Mouse (Mus musculus) testis, postnatal 10 days (tissue): Measurements from ENCODE around the gene Arhgap8.
"Not testable (repeated sequence)": the region's sequence is repeated elsewhere in the genome, so short reads cannot be mapped to it uniquely, and the experiment has no call there.

Source experiments
- DNase-seq: peaks from one replicate; pipeline ENCODE4 v3.0.0; 2021; ENCODE audit warnings: low spot score

Arhgap8 gene

DNA sequence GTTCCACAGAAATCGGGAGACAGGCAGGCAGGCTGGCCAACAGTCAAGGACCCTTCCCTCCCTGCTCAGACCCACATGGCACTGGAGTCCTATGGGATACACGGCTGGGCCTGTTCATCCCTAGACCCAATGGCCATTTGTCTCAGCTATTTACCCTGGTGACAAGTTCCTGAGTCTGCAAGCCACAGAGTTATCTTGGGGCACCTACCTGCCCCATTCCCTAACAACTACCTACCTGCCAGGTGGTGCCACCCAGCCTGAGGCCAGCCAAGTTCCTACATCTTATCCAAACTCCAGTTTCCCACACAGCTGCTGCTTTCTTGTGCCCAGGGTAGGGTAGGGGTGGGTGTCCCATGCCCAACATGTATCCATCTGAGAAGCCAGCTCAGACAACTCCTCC is 21.7 kb upstream of the Arhgap8 start:
- no peak for DNase-seq

DNA sequence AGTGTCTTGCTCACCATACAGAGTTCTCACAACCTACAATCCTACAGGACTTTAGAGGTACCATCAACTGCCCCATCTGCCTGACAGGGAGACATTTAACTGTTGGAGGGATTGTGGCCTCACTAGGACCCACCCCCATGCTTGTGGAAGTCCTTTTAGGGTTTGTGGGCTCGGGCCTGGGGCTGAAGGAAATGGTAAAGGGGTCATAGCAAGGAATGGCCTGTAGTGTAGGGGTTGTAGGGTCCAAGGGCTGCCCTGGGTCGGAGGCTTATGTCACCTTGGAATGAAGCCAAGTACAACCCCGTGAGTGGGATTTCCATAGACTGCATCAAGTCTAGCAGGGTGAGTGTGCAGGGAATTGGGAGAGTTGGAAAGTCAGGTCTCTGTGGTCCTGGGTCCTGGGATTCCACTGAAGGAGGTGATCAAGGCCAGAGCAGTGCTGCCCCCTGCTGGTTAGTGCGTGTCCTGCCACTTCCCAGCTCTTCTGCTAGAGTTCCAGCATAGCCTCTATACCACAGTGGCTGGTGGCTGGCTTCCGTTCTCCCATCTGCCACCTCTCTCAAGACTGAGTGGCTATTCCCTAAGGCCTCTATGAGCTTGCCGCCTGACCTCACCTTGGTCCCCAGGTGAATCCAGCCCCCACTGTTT is 19.6 kb upstream of the Arhgap8 start:
- DNase-seq: peak; percentile 88

DNA sequence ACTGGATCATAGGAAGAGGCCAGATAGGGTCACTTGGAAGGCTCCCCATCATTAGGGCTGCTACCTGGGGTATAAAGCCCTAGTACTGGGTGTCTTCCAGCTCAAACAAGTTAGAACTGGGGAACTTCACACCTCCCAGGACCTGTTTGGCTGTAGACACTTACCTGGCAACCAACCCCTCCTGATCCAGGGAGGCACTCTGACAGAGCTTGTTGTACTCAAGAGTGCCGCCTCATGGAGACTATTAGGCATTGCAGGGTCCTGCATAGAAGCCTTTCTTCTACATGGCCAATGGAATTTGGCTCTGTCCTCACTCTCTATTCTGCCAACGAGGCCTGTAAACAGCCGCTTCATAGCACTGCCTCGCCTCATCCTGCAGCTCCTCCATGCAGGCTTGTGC is 17.9 kb upstream of the Arhgap8 start:
- DNase-seq: no peak

DNA sequence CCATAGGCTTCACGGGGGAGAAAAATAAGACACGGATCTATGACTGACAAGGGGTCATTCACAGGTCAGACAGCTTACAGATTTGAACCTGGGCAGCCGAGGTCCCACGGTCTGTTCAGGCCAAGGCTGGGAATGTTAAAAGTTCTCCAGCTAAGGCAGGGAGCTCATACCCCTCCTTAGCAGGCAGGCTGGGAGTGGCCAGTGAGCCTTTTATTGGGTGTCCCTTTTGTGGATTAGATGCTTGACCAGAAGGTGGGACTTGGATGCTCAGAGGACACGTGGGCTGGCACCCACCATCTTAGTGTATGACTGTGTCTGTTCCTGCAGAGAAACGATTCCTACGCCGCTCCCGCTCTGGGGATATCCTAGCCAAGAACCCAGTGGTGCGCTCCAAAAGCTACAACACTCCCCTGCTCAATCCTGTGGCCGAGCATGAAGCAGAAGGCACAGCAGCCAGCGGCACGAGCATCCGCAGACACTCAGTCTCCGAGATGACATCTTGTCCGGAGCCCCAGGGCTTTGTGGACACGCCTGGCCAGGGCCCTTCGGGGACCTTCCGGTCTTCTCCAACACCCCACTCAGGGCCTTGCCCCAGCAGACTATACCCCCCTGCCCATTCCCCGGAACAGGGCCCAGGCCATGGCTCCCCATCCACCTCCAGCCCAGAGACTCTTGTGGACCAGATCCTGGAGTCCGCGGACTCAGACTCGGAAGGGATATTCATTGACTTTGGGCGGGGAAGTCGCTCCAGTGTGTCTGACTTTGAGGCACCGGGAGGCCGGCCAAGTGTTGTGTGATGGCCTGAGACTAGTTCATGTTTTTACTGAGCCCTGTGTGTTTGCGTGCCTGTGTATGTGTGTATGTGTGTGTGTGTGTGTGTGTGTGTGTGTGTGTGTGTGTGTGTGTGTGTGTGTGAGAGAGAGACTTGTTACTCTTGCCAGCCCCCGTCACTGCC is 17.2 kb upstream of the Arhgap8 start:
- DNase-seq: no peak

DNA sequence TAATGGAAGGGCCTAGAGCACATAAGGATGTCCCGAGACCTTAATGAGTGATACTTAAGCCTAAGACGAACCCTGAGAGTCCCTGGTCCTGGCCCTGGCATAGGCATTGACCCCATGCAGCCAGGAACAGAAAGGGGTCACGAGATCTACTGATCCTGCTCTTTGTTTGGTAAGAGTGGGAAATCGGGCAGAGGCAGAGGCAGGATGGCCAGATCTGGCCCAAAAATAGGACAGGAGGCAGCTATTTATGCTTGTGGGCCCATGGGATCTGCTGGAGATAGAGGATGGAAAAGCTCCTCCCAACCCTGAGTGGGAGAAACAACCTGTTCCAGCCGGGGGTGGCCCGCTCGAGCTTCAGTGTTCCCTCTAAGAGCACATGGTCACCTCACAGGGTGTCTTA is 15.9 kb upstream of the Arhgap8 start:
- no peak for DNase-seq

DNA sequence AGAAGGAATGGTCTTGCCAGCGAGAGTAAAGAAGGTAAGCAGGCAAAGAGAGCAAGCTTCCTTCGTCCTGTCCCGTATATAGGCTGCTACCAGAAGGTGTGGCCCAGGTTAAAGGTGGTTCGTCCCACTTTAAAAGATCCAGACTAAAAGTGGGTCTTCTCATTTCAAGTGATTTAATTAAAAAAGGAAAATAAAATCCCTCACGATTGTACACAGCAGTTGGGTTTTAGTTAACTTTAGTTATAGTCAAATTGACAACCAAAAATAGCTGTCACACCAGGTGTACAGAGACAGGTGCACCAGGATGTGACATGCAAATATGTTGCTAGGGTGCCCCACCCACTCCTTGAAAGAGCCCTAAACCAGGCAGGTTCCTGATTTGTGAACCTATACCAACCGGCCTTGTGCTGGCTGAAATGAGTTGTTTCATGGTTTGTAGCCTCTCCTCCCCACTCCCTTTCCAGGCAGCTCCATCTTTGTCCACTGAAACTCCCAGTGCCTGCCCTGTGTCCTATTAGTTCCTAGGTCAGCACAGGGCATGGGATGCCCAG is 14.4 kb upstream of the Arhgap8 start:
- no peak for DNase-seq

DNA sequence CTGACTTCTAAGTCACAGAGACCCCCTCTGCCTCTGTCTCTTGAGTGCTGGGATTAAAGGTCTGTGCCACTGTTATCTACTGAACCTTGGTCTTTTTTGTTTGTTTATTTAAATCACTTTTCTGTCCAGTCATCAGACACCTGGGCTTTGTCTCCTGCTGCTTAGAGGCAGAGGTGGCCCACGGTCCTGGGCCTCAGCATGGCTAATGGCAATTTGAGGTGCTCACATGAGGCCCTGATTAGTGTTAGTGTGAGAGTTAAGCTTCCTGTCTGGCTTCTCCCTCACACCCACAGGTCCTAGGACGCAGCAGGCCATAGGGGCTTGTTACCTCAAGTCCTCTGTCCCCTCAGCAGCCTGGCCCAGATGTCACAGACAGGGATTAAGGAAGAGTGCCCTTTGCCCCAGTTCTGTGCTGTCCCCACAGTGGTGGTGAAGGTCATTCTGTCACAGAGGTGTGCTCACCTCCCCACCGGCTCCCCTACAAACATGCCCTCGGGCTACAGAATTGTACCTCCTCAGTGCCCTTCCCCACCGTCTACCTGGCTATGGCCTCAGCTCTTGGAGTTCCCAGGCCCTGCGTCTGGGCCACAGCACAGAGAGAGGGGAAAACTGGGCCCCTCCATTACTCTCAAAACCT is 12.8 kb upstream of the Arhgap8 start:
- DNase-seq: no peak

DNA sequence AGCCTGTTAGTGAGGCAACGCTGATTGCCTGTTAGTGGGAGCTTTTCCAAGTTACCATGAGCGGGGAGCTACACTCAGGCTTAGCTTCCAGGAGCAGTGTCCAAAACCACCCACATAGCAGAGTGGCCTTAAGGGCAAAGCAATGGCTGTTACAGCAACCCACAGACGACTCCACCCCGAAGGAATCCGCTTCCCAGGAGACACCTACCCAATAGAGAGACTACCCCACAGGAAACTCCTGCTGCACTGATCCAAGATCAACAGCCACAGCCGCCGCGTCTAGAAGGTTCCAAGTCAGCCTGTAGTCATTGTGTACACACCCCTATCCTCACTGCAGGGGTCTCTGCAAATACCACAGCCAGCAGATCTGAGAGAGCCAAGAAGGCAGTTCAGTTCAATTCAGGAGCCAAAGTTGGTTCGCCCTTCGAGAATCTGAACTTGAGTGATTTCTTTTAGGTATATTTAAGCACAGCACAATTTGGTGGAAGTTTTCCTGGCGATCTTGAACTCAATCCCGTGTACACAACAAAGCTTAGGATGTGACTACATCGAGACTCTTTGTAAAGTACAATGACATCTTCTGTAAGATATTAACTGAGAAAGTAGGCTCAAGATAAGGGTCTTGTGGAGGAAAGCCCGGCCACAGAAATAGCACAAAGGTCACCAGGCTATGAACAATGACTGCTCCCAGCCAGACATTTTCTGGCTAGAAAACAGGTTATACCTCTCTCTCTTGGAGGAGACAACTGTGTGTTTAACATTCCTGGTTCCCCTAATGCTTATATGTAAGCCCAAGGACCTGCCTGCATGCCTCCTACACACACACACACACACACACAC is 7.1 kb upstream of the Arhgap8 start:
- no peak for DNase-seq

DNA sequence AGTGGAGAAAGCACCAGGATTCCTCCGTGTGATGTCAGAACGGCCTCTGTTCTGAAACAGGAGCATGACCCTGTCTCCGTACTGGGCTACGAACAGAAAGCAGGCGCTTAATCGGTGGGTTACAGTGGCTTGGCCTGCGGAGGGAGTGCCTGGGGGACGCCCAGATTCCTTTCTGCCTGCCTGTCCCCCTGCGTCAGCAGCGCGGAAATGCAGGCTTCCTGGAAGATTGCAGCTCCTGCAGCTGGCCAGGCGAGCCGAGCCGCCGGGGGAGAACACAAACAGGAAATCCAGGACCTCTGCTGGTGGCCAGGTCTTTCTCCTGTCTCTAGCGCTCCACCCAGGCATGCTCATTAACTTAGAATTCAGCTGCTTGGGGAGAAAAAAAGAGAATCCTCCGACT is 5.1 kb upstream of the Arhgap8 start:
- DNase-seq: peak; percentile 74

DNA sequence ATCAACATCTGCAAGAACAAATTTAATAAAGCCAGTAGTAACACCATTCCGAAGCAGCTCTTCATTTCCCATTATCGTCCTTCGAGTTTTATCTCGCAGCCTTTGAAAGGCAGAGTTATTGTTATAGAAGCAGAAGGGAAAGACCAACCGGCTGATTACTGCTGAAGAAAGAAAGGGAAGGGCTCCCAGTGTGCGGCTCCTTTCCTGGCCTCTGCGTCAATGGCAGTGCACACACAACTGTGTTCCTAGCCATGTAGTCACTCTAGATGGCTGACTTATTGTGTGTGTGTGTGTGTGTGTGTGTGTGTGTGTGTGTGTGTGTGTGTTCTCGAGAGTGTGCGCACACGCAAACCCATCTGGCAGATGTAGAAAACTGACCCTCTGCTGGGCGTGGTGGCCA is 4.7 kb upstream of the Arhgap8 start:
- DNase-seq: no peak

DNA sequence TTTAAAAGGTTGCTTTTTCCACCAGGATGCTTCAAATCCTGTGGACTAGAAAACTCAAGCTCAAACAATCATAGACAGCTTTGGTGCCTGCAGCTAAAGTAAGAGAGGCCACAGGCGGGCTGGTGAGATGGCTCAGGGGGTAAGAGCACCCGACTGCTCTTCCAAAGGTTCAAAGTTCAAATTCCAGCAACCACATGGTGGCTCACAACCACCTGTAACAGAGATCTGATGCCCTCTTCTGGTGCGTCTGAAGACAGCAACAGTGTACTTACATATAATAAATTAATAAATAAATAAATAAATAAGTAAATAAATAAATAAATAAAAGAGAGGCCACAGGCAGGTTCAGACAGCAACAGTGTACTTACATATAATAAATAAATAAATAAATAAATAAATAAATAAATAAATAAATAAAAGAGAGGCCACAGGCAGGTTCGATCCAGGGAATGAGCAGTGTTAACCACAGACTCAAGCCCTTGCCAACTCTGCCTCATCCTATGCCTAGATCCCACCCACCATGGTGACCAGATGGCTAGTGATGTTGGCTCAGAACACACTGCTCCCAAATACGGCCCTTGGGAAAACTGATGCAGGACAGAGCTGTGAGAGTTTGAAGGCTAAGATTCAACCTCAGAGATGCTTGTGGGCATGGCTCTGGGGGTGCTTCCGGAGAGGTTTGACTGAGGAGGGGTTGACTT is 2.1 kb upstream of the Arhgap8 start:
- DNase-seq: not testable (repeated sequence)

DNA sequence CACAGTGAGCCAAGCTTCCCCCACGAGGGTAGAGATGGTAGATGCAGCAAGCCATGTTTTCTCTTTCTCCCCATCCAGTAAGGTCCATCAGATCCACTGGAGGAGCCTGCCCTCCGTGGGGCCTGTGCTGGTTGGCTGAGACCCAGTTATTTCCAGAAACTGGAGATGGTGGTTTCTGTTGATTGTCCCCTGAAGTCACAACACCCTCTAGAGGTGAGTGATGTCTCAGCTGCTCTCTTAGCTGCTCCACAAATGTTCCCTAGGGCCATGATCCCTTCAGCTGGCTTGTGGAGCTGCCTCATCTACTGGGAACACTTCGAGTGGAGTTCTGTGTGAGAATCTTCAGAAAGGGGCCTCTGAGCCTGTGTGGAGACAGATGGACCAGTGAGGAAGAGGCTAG is 1.1 kb upstream of the Arhgap8 start:
- DNase-seq: no peak

DNA sequence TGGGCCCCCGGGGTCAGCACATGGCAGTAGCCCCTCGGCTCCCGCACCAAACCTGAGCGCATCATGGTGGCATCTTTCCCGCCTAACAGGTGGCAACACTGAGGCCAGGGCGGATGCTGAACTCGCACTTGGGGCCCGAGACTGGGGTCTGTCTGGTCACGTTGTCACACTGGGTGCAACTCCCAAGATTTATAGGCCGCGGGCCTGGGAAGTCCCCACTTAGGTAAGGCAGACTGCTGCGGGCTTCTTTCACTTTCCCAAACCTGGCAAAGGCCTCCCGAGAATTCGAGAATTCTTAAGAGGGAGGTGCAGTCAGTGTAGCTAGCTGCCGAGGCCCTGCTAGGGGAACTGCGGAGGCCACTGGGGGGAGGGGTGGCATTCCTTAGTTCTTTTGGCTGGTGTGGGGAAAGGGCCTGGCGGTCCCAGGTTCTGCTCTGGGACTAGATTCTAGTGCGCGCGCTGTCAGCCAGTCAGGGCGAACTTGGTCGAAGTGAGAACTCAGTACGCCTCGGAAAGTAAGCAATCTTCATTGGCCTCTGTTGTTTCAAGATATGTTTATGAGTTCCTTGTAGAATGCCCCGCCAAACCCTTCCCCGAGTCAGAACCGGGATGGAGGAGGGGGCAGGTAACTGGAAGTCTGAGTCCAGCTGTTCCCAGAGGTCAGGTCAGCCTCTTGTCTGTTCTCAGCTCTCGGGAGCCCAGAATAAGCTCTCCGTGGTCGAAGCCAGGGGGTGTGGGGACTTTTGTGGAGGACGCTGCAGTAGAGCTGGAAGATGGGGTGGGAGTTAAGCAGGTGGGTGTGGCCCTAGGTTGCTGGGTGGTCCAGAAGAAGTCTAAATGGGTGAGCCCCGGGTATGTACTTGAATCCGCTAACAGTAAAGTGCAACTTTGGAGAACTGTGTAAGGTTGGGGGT is 696 bp downstream of the Arhgap8 start:
- peak; percentile 68 for DNase-seq

DNA sequence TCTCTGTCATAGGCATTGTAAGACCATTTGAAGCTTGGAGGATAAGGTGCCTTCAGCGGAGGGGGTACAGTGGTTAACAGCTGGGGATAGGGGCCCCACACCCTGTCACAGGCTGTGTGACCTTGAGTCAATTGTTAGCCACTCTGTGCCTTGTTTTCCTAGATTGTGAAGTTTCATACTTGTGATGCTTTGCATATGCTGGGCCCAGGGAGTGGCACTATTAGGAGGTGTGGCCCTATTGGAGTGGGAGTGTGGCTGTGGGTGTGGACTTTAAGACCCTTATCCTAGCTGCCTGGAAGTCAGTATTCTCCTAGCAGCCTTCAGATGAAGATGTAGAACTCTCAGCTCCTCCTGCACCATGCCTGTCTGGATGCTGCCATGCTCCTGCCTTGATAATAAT is 3.8 kb downstream of the Arhgap8 start:
- DNase-seq: not testable (repeated sequence)

DNA sequence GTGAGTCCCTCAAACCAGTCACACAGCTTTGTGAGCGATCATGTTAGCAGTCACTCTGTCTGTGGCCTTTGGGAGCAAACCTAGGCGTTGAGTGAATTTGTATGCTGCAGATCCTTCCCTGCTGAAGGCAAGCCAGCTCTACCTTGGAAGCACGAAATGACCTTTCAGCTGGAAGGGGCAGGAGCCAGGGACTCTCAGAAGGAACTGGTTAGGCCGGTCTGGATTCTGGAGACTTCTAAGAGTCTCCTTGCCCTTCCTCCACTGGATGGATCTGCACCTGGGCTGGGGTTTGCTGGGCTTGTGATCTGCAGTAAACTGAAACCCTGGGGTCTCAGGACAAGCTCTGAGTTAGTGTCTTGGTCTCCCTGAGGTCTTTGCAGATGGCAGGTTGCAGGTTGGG is 4.3 kb downstream of the Arhgap8 start:
- DNase-seq: no peak

DNA sequence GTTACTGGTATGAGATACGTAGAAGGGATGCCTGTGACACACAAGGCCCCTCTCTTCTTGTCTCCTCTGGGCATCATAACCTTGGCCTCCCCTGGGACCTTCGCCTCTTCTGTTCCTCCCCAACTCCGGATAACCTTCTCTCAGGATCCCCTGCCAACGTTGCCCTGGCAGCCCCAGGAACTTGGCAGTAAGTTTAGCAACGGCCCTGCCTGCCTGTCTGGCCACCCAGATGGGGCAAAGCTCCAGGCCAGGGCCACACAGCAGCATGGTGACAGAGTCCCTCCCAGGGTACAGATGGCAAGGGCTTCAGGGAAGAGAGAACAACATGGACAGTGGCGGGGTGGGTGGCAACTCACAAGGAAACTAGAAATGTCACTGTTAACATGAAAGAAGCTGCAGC is 9.8 kb downstream of the Arhgap8 start:
- DNase-seq: no peak

DNA sequence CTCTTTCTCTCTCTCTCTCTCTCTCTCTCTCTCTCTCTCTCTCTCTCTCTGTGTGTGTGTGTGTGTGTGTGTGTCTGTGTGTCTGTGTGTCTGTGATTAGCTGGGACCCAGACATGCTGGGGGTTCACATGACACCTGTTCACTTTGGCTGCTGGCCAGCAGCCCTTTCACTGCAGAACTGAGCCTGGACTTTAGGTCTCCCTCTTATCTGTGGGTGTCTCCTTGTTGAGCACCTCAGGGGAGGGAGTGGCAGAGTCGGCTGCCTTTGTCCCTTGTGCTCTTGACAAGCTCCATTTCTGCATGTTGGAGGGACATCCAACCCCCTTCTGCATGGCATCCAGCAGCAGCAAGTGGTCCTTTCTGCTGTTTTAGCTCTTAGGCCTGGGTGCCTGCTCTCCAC is 11.0 kb downstream of the Arhgap8 start:
- no peak for DNase-seq

DNA sequence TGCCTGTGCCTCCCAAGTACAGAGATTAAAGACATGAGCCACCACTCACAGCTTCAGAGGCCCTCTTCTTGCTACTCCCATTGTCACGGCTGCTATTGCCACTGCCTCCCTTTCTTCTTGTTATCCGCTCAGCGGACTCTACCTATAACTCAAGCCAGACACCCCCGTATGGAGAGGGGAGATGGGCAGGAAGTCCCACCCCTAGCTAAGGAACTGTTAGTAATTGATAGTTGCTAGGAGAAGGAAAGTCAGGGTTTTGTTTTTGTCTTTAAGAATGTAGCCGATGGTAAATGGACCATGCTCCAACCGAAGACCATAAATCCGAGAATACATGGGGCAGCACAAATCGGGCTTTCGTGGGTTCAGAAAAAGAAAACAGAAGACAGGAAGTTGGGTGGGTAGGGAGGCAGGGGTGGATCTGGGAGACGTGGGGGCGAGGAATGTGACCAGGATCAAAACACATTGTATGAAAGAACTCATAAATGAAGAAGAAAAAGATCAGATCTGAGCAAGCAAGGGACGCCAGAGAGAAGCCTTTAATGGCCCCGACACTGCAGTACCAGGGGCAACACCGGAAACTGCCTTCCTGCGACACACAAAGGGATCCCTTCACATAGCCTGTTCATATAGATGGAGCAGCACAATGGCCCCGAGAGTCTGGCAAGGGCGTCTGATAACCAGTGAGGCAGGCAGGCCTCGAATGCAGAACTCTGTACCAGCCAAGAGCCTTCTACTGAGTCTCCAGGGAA is 12.0 kb downstream of the Arhgap8 start:
- DNase-seq: no peak

DNA sequence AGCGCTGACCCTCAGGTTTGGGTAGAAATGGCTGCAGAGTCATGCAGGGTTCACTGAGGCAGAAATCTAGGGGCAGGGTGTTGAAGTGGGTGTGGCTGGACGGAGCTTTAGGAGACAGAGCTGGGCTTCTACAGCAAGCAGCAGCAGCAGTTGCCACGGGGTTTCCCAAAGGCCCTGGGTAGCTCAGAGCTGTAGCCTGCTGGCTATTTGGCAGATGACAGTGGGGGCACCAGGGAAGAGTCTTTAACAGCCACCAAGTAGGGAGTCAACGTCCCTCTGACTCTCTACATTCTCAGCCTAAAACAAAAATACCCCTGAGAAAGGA is 12.5 kb downstream of the Arhgap8 start:
- DNase-seq: no peak
